Mouse (Mus musculus): ENCODE measurements around the gene Olfr1056. TPM values are rescaled to one million over a fixed set of nuclear protein-coding genes. Genes with fewer than 3 reads are reported as not detected.
"Not testable (repeated sequence)": the region's sequence is repeated elsewhere in the genome, so short reads cannot be mapped to it uniquely, and the experiment has no call there.

Gene Olfr1056
- 0.44 TPM in 1 of 2 replicates, not detected in the other for polyA plus RNA-seq (2015; fragmentation: Nextera tagmentation; extraction: Ambion mirVana)

- Histone ChIP-seq H3K9ac (no peak within 1 kb of the TSS), H3K9me3 (replicated peaks) (no peaks in the 10 kb centered on the region), H3K4me1 (no peaks in the 10 kb centered on the region), H3K4me2 (replicated peaks) (no peak within 1 kb of the TSS), H3K27ac (replicated peaks) (no peak within 1 kb of the TSS), H3K4me3 (replicated peaks) (no peak within 1 kb of the TSS), H3K36me3 (no peaks in the 10 kb centered on the region), H3K27me3 (no peaks in the 10 kb centered on the region)
- ATAC-seq (ENCODE audit: insufficient number of reproducible peaks, low FRiP score, low TSS enrichment, low read depth), result no peak
These were observed at the start of gene Olfr1056 for GRCm38 (mm10) chr2:86362369-86362768. Gene Olfr1056 (minus strand): TSS chr2:86362469.

- no peak overlapping the region for H3K27ac ChIP-seq (replicated peaks)
- no peak for ATAC-seq (ENCODE audit: insufficient number of reproducible peaks, low FRiP score, low TSS enrichment, low read depth)
- no peak overlapping the region for H3K4me2 ChIP-seq (replicated peaks)
- no peaks in the 10 kb centered on the region for H3K4me1 ChIP-seq
- no peaks in the 10 kb centered on the region for H3K9me3 ChIP-seq (replicated peaks)
- no peaks in the 10 kb centered on the region for H3K36me3 ChIP-seq
- H3K27me3 ChIP-seq, result no peaks in the 10 kb centered on the region
- H3K9ac ChIP-seq, result no peak overlapping the region
- 88% methylated on average over 2 of the region's 2 CpGs for WGBS
- no peak overlapping the region for H3K4me3 ChIP-seq (replicated peaks)
These were observed 32.8 kb upstream of the Olfr1056 start for GRCm38 (mm10) chr2:86395114-86395513.

- H3K36me3 ChIP-seq; H3K4me3 ChIP-seq (replicated peaks); ATAC-seq (ENCODE audit: insufficient number of reproducible peaks, low FRiP score, low TSS enrichment, low read depth); H3K4me1 ChIP-seq; H3K4me2 ChIP-seq (replicated peaks); H3K27me3 ChIP-seq; H3K9ac ChIP-seq; H3K9me3 ChIP-seq (replicated peaks); H3K27ac ChIP-seq (replicated peaks): not testable (repeated sequence)
These were observed 26.2 kb upstream of the Olfr1056 start, which contains the start of gene Olfr1058 for GRCm38 (mm10) chr2:86388461-86388860. Gene Olfr1058 (minus strand): TSS chr2:86388561.

- no peaks in the 10 kb centered on the region for H3K36me3 ChIP-seq
- H3K4me3 ChIP-seq (replicated peaks), result no peak within 1 kb of the TSS
- no peak for ATAC-seq (ENCODE audit: insufficient number of reproducible peaks, low FRiP score, low TSS enrichment, low read depth)
- no peak within 1 kb of the TSS for H3K9ac ChIP-seq
- H3K9me3 ChIP-seq (replicated peaks), result no peaks in the 10 kb centered on the region
- no peaks in the 10 kb centered on the region for H3K4me1 ChIP-seq
- H3K27ac ChIP-seq (replicated peaks), result no peak within 1 kb of the TSS
- H3K4me2 ChIP-seq (replicated peaks), result no peak within 1 kb of the TSS
- no peaks in the 10 kb centered on the region for H3K27me3 ChIP-seq
These were observed 16.0 kb upstream of the Olfr1056 start, which contains the start of gene Olfr1057 for GRCm38 (mm10) chr2:86378293-86378692. Gene Olfr1057 (minus strand): TSS chr2:86378393.

GRCm38 (mm10) chr2:86366342-86366741 lies 4.1 kb upstream of the Olfr1056 start:
- H3K27ac ChIP-seq (replicated peaks); H3K4me1 ChIP-seq; H3K27me3 ChIP-seq; H3K36me3 ChIP-seq; H3K9me3 ChIP-seq (replicated peaks); ATAC-seq (ENCODE audit: insufficient number of reproducible peaks, low FRiP score, low TSS enrichment, low read depth); H3K4me2 ChIP-seq (replicated peaks); H3K4me3 ChIP-seq (replicated peaks); H3K9ac ChIP-seq: not testable (repeated sequence)
- WGBS, result 100% methylated on average over 1 of the region's 6 CpGs

- 83% methylated on average over 1 of the region's 1 CpGs for WGBS
- H3K27ac ChIP-seq (replicated peaks); ATAC-seq (ENCODE audit: insufficient number of reproducible peaks, low FRiP score, low TSS enrichment, low read depth); H3K4me1 ChIP-seq; H3K9me3 ChIP-seq (replicated peaks); H3K9ac ChIP-seq; H3K4me2 ChIP-seq (replicated peaks); H3K27me3 ChIP-seq; H3K36me3 ChIP-seq; H3K4me3 ChIP-seq (replicated peaks): not testable (repeated sequence)
These were observed 10.5 kb downstream of the Olfr1056 start for GRCm38 (mm10) chr2:86351751-86352150.

- Histone ChIP-seq H3K27me3 (no peaks in the 10 kb centered on the region), H3K36me3 (no peaks in the 10 kb centered on the region), H3K4me1 (no peaks in the 10 kb centered on the region), H3K27ac (replicated peaks) (no peak within 1 kb of the TSS), H3K4me3 (replicated peaks) (no peak within 1 kb of the TSS), H3K9ac (no peak within 1 kb of the TSS), H3K9me3 (replicated peaks) (no peaks in the 10 kb centered on the region), H3K4me2 (replicated peaks) (no peak within 1 kb of the TSS)
- no peak for ATAC-seq (ENCODE audit: insufficient number of reproducible peaks, low FRiP score, low TSS enrichment, low read depth)
- WGBS, result 85% methylated on average over 5 of the region's 5 CpGs
These were observed 12.1 kb downstream of the Olfr1056 start, which contains the start of gene Olfr1055 for GRCm38 (mm10) chr2:86350184-86350583. Gene Olfr1055 (minus strand): TSS chr2:86350284.

GRCm38 (mm10) chr2:86335333-86335732 lies 26.9 kb downstream of the Olfr1056 start, which contains the start of gene Olfr1054:
Gene Olfr1054 (minus strand): TSS chr2:86335433.
- ATAC-seq (ENCODE audit: insufficient number of reproducible peaks, low FRiP score, low TSS enrichment, low read depth), result no peak
- 92% methylated on average over 3 of the region's 3 CpGs for WGBS
- no peaks in the 10 kb centered on the region for H3K27me3 ChIP-seq
- H3K4me1 ChIP-seq, result no peaks in the 10 kb centered on the region
- H3K27ac ChIP-seq (replicated peaks), result no peak within 1 kb of the TSS
- no peaks in the 10 kb centered on the region for H3K9me3 ChIP-seq (replicated peaks)
- no peak within 1 kb of the TSS for H3K4me2 ChIP-seq (replicated peaks)
- no peak within 1 kb of the TSS for H3K4me3 ChIP-seq (replicated peaks)
- H3K9ac ChIP-seq, result no peak within 1 kb of the TSS
- H3K36me3 ChIP-seq, result no peaks in the 10 kb centered on the region

GRCm38 (mm10) chr2:86315184-86315583 lies 47.1 kb downstream of the Olfr1056 start, which contains the start of gene Olfr1053:
Gene Olfr1053 (minus strand): TSS chr2:86315284.
- H3K4me1 ChIP-seq, result no peaks in the 10 kb centered on the region
- 63% methylated on average over 3 of the region's 3 CpGs for WGBS
- H3K27ac ChIP-seq (replicated peaks), result no peak within 1 kb of the TSS
- no peak for ATAC-seq (ENCODE audit: insufficient number of reproducible peaks, low FRiP score, low TSS enrichment, low read depth)
- no peak within 1 kb of the TSS for H3K9ac ChIP-seq
- H3K4me3 ChIP-seq (replicated peaks), result no peak within 1 kb of the TSS
- H3K36me3 ChIP-seq, result no peaks in the 10 kb centered on the region
- H3K9me3 ChIP-seq (replicated peaks), result no peaks in the 10 kb centered on the region
- no peak within 1 kb of the TSS for H3K4me2 ChIP-seq (replicated peaks)
- no peaks in the 10 kb centered on the region for H3K27me3 ChIP-seq

Other genes starting within 250 kb of the Olfr1056 start
- 0.05 TPM in 1 of 2 replicates, not detected in the other for gene Olfr1039, start 226.5 kb downstream of the Olfr1056 start, polyA plus RNA-seq (2015; fragmentation: Nextera tagmentation; extraction: Ambion mirVana)
- not detected in 2 replicates for gene Olfr1040, start 215.7 kb downstream of the Olfr1056 start, polyA plus RNA-seq (2015; fragmentation: Nextera tagmentation; extraction: Ambion mirVana)
- gene Olfr1042, start 200.6 kb downstream of the Olfr1056 start, polyA plus RNA-seq (2015; fragmentation: Nextera tagmentation; extraction: Ambion mirVana), result not detected in 2 replicates
- gene Olfr1043, start 194.9 kb downstream of the Olfr1056 start, polyA plus RNA-seq (2015; fragmentation: Nextera tagmentation; extraction: Ambion mirVana), result not detected in 2 replicates
- gene Olfr1044, start 184.6 kb downstream of the Olfr1056 start, polyA plus RNA-seq (2015; fragmentation: Nextera tagmentation; extraction: Ambion mirVana), result 0.24 TPM in 2 replicates
- 0.20 TPM in 1 of 2 replicates, not detected in the other for gene Olfr52, start 176.8 kb downstream of the Olfr1056 start, polyA plus RNA-seq (2015; fragmentation: Nextera tagmentation; extraction: Ambion mirVana)
- gene Olfr1045, start 159.5 kb downstream of the Olfr1056 start, polyA plus RNA-seq (2015; fragmentation: Nextera tagmentation; extraction: Ambion mirVana), result 0.09 TPM in 1 of 2 replicates, not detected in the other
- 0.12 and 0.52 TPM in 2 replicates for gene Olfr1046, start 143.2 kb downstream of the Olfr1056 start, polyA plus RNA-seq (2015; fragmentation: Nextera tagmentation; extraction: Ambion mirVana)
- gene Olfr1047, start 131.1 kb downstream of the Olfr1056 start, polyA plus RNA-seq (2015; fragmentation: Nextera tagmentation; extraction: Ambion mirVana), result 0.24 and 0.56 TPM in 2 replicates
- 0.20 TPM in 1 of 2 replicates, not detected in the other for gene Olfr1048, start 122.2 kb downstream of the Olfr1056 start, polyA plus RNA-seq (2015; fragmentation: Nextera tagmentation; extraction: Ambion mirVana)
- gene Olfr1049, start 104.1 kb downstream of the Olfr1056 start, polyA plus RNA-seq (2015; fragmentation: Nextera tagmentation; extraction: Ambion mirVana), result not detected in 2 replicates
- gene Olfr1051, start 83.4 kb downstream of the Olfr1056 start, polyA plus RNA-seq (2015; fragmentation: Nextera tagmentation; extraction: Ambion mirVana), result not detected in 2 replicates
- 0.12 and 0.23 TPM in 2 replicates for gene Olfr1052, start 70.0 kb downstream of the Olfr1056 start, polyA plus RNA-seq (2015; fragmentation: Nextera tagmentation; extraction: Ambion mirVana)
- not detected in 2 replicates for gene Olfr1053, start 47.2 kb downstream of the Olfr1056 start, polyA plus RNA-seq (2015; fragmentation: Nextera tagmentation; extraction: Ambion mirVana)
- 0.29 and 0.38 TPM in 2 replicates for gene Olfr1054, start 27.0 kb downstream of the Olfr1056 start, polyA plus RNA-seq (2015; fragmentation: Nextera tagmentation; extraction: Ambion mirVana)
- not detected in 2 replicates for gene Olfr1055, start 12.2 kb downstream of the Olfr1056 start, polyA plus RNA-seq (2015; fragmentation: Nextera tagmentation; extraction: Ambion mirVana)
- gene Olfr1057, start 15.9 kb upstream of the Olfr1056 start, polyA plus RNA-seq (2015; fragmentation: Nextera tagmentation; extraction: Ambion mirVana), result 0.05 TPM in 1 of 2 replicates, not detected in the other
- 0.22 and 0.98 TPM in 2 replicates for gene Olfr1058, start 26.1 kb upstream of the Olfr1056 start, polyA plus RNA-seq (2015; fragmentation: Nextera tagmentation; extraction: Ambion mirVana)
- gene Olfr1061, start 51.6 kb upstream of the Olfr1056 start, polyA plus RNA-seq (2015; fragmentation: Nextera tagmentation; extraction: Ambion mirVana), result not detected in 2 replicates
- gene Olfr1062, start 64.3 kb upstream of the Olfr1056 start, polyA plus RNA-seq (2015; fragmentation: Nextera tagmentation; extraction: Ambion mirVana), result 0.05 TPM in 1 of 2 replicates, not detected in the other
- 0.09 and 0.29 TPM in 2 replicates for gene Olfr1065, start 88.1 kb upstream of the Olfr1056 start, polyA plus RNA-seq (2015; fragmentation: Nextera tagmentation; extraction: Ambion mirVana)
- not detected in 2 replicates for gene Olfr1066, start 93.8 kb upstream of the Olfr1056 start, polyA plus RNA-seq (2015; fragmentation: Nextera tagmentation; extraction: Ambion mirVana)
- 0.32 and 0.44 TPM in 2 replicates for gene Olfr228, start 124.9 kb upstream of the Olfr1056 start, polyA plus RNA-seq (2015; fragmentation: Nextera tagmentation; extraction: Ambion mirVana)
- not detected in 2 replicates for gene Olfr1076, start 146.0 kb upstream of the Olfr1056 start, polyA plus RNA-seq (2015; fragmentation: Nextera tagmentation; extraction: Ambion mirVana)
- 0.12 and 0.32 TPM in 2 replicates for gene Olfr1079, start 180.0 kb upstream of the Olfr1056 start, polyA plus RNA-seq (2015; fragmentation: Nextera tagmentation; extraction: Ambion mirVana)
- gene Olfr1080, start 195.8 kb upstream of the Olfr1056 start, polyA plus RNA-seq (2015; fragmentation: Nextera tagmentation; extraction: Ambion mirVana), result not detected in 2 replicates
- gene Olfr1082, start 236.5 kb upstream of the Olfr1056 start, polyA plus RNA-seq (2015; fragmentation: Nextera tagmentation; extraction: Ambion mirVana), result not detected in 2 replicates